9 mouse cellular contexts compared by ENCODE assay signal in the genomic region with DNA sequence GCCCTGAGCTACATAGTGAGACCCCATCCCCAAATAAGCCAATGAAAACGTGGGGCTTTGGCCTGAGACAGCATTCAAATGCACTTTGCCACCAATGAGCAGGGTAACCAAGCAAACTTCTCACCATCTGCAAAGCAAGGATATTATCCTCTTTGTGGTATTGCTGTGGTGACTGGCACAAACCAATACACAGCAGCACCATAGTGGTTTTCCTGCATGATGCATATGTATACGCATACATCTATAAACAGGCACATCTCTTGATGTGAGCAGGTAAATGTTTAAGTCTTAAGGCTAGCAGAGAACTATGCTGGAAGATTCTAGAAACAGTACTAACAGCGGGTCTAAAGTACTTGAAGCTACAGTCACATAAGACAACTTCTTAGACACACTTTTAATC. TPM values are rescaled to one million over a fixed set of nuclear protein-coding genes. Genes with fewer than 3 reads are reported as not detected.
"Had no signal": no experiment of that assay in that cellular context is flagged by ENCODE, and none has a peak within 500 bp of the region (broad histone marks: within the 10 kb centered on the region; RNA-seq: fewer than 3 reads in every experiment).

No protein-coding gene starts in this region.

- DNase-seq: kidney, adult 2 months; kidney, postnatal 36 days; left cerebral cortex, postnatal 4 days; liver, postnatal 0 days; lung, embryonic 14.5 days; retina, postnatal 1 day had no signal

- ATAC-seq: intestine, postnatal 0 days; liver, postnatal 0 days; midbrain, embryonic 15.5 days had no signal

RNA-seq across cellular contexts. Expression of a gene that starts 22.5 kb away (rescaled TPM):
- total RNA-seq: megakaryocyte, adult 5-6 weeks had no signal
- polyA plus RNA-seq: intestine, postnatal 0 days had no signal
